Mouse (Mus musculus): Measurements from ENCODE around the gene Setd7.

- TF ChIP-seq CTCF (IDR thresholded peaks at IDR 0.05; ENCODE audit: low read depth, low read length), result no peak
- TF ChIP-seq TAL1 (conservative IDR thresholded peaks at IDR 0.05; ENCODE audit: low read depth, low read length), result no peak
- no peak for TF ChIP-seq POLR2AphosphoS5 (IDR thresholded peaks at IDR 0.05; ENCODE audit: insufficient replicate concordance, low read depth, low read length)
- TF ChIP-seq GATA1 (IDR thresholded peaks at IDR 0.05; ENCODE audit: borderline replicate concordance, low read length), result no peak
Measured at GRCm38 (mm10) chr3:51486491-51487195, 74.0 kb downstream of the Setd7 start.

Measured in G1E (cell line).